Mouse (Mus musculus) spleen, postnatal 0 days (tissue): ENCODE data around the gene Ankrd53. TPM values are rescaled to one million over a fixed set of nuclear protein-coding genes. Genes with fewer than 3 reads are reported as not detected.

ENCODE experiments used
- polyA plus RNA-seq: library from polyadenylated mRNA; unstranded; fragments of >200 nt; fragmentation: Nextera tagmentation; extraction: Ambion mirVana; gene quantifications from 2 replicates; pipeline ENCODE4 v1.2.1, GENCODE M21; 2015

Gene Ankrd53
- polyA plus RNA-seq: not detected in 2 replicates

DNA sequence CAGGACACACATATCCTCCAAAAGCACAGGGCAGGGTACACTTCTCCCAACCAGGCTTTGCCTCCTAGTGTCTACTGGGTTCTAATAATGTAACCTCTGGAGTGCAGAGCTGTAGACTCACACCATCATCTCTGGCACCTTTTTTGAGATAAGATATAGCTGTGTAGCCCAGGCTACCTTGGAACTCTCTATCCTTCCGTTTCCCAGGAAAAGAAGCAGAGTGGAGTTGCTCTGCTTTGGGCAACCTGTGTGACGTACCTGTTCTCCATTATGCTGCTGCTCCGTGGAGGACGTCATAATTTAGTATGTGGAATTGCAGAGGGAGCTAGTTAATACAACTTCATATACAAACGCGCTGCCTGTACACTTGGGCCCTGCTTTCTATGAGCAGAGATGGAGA is at the start of gene Ankrd53:
Ankrd53 (plus strand) TSS at position 301 of the 400 bp plus-strand sequence.

DNA sequence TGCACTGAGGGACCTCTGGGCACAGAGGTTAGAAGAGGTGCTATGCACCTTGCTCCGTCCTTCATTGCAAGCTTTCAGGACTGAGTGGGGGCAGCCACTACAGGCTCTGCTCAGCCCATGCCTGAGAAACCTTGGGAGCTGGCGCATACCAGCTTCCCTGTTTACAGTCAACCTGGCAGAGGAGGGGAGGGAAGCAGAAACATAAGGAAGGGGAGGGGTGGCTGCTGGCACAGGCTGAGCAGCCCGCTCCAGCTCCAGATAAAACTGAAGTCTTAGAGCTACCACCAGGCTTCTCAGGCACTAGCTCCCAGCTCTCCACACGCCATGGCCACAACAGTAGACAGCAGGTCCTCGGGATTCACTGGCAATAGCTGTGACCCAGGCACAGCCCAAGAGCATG is 19.7 kb upstream of the Ankrd53 start, which contains the start of gene Atp6v1b1:
Atp6v1b1 (plus strand) TSS at position 230 of the 400 bp plus-strand sequence.

DNA sequence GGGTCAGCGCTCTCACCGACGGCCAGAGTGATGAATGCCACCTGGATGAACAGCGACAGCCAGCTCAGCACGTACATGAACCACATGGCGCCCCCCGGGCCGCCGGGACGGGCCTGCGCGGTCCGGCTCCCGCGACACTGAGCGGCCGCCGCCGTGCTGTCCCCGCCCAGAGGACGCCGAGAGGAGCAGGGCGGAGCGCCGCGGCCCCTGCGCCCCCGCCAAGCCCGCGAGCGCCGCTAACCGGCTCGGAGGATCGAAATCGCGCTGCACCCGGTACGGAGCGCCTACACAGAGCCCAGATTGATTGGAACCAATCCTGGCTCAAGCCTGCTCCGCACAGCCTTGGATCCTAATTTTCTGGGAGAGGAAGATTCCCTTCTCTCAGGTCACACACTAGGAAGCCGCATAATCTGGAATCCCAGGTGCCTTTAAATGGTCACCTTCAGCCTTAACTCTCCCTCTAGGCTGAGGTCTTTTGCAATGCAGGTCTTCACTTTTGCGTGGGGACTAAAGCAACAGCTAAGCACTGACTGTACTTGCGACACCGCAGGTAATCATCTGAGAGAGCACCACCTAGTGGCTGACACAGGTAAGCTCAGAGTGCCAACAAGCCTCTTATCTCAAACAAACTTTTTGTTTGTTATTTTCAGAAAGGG is 13.3 kb downstream of the Ankrd53 start, which contains the start of gene Tex261:
Tex261 (minus strand) TSS at position 176 of the 656 bp plus-strand sequence.

GRCm38 (mm10) chr6:83794760-83795296 is 32.4 kb downstream of the Ankrd53 start, which contains the start of gene Nagk:
Gene Nagk, plus strand, starts transcription at chr6:83794982.

Other genes starting within 250 kb of the Ankrd53 start
- gene Actg2, start 226.4 kb upstream of the Ankrd53 start, polyA plus RNA-seq: 13.0 and 19.5 TPM in 2 replicates
- gene Stambp, start 189.9 kb upstream of the Ankrd53 start, polyA plus RNA-seq: 12.8 and 14.4 TPM in 2 replicates
- gene Clec4f, start 106.5 kb upstream of the Ankrd53 start, polyA plus RNA-seq: 0.07 and 0.08 TPM in 2 replicates
- not detected in 2 replicates for gene Cd207, start 84.8 kb upstream of the Ankrd53 start, polyA plus RNA-seq
- gene Vax2, start 51.4 kb upstream of the Ankrd53 start, polyA plus RNA-seq: not detected in 2 replicates
- not detected in 2 replicates for gene Atp6v1b1, start 19.7 kb upstream of the Ankrd53 start, polyA plus RNA-seq
- 63.7 and 66.6 TPM in 2 replicates for gene Tex261, start 13.2 kb downstream of the Ankrd53 start, polyA plus RNA-seq
- gene Nagk, start 32.3 kb downstream of the Ankrd53 start, polyA plus RNA-seq: 22.9 and 27.3 TPM in 2 replicates
- gene Paip2b, start 69.1 kb downstream of the Ankrd53 start, polyA plus RNA-seq: 4.1 and 5.4 TPM in 2 replicates
- 27.9 and 30.9 TPM in 2 replicates for gene Zfp638, start 104.5 kb downstream of the Ankrd53 start, polyA plus RNA-seq
- gene Dysf, start 245.9 kb downstream of the Ankrd53 start, polyA plus RNA-seq: 4.8 and 6.7 TPM in 2 replicates